Comparison of ENCODE assay signal across 23 mouse cellular contexts in genomic region chr5:90788114-90788513, GRCm38 (mm10). TPM values are rescaled to one million over a fixed set of nuclear protein-coding genes. Genes with fewer than 3 reads are reported as not detected.
A peak's percentile ranks its signal among the peaks of the same experiment; 100 is the strongest.
DNase-seq lines count a peak whose midpoint lies in the region; ATAC-seq and TF ChIP-seq lines count a peak whose summit lies in the region.
"Had no signal": no experiment of that assay in that cellular context is flagged by ENCODE, and none has a peak within 500 bp of the region (broad histone marks: within the 10 kb centered on the region; RNA-seq: fewer than 3 reads in every experiment).

No protein-coding gene starts in this region.

- no peaks in the 10 kb centered on the region for H3K27me3 ChIP-seq in embryonic facial prominence, embryonic 11.5 days (ENCODE audit: control insufficient read depth, insufficient read depth, low read length)
- H3K27me3 ChIP-seq in embryonic facial prominence, embryonic 10.5 days (replicated peaks; ENCODE audit: low read depth, poor library complexity, severe bottlenecking), result peaks cover 7% of the 10 kb centered on the region
- H3K27me3 ChIP-seq in liver, embryonic 14.5 days (ENCODE audit: control insufficient read depth, insufficient read depth, low read length), result no peaks in the 10 kb centered on the region
- no peaks in the 10 kb centered on the region; the same call in 1 of the 2 replicates for H3K27me3 ChIP-seq in liver, embryonic 12.5 days (replicated peaks)
- peaks cover 7% of the 10 kb centered on the region; the same call in 1 of the 2 replicates for H3K27me3 ChIP-seq in G1E (ENCODE audit: insufficient read depth, low read length)
- H3K27me3 ChIP-seq: embryonic facial prominence, embryonic 12.5 days; kidney, embryonic 15.5 days had no signal

- TF ChIP-seq CTCF in liver, embryonic 14.5 days (IDR thresholded peaks at IDR 0.05; ENCODE audit: low read depth), result peak; percentile 33; the same call in 1 of the 2 replicates
- TF ChIP-seq CTCF in G1E (IDR thresholded peaks at IDR 0.05; ENCODE audit: low read depth, low read length), result 0 out of 2 replicates have a peak, but pooled peaks have one; percentile 23

- H3K4me3 ChIP-seq in embryonic facial prominence, embryonic 11.5 days (ENCODE audit: low read depth, low read length), result no peak overlapping the region
- no peak overlapping the region for H3K4me3 ChIP-seq in embryonic facial prominence, embryonic 10.5 days
- no peak overlapping the region for H3K4me3 ChIP-seq in liver, embryonic 14.5 days (ENCODE audit: insufficient read depth in 1 of 2, low read depth in 2 of 2, low read length in 2 of 2)
- H3K4me3 ChIP-seq in liver, embryonic 12.5 days, result no peak overlapping the region
- H3K4me3 ChIP-seq in G1E (ENCODE audit: low read depth, low read length), result no peak overlapping the region
- H3K4me3 ChIP-seq: embryonic facial prominence, embryonic 12.5 days; forebrain, embryonic 10.5 days; heart, embryonic 13.5 days; hindbrain, embryonic 12.5 days; kidney, embryonic 15.5 days; limb, embryonic 10.5 days; midbrain, embryonic 12.5 days had no signal

- H3K9me3 ChIP-seq in embryonic facial prominence, embryonic 11.5 days (replicated peaks; ENCODE audit: control insufficient read depth, low read length), result no peaks in the 10 kb centered on the region
- H3K9me3 ChIP-seq in embryonic facial prominence, embryonic 10.5 days, result no peaks in the 10 kb centered on the region
- H3K9me3 ChIP-seq in liver, embryonic 14.5 days (ENCODE audit: control insufficient read depth, low read length), result no peaks in the 10 kb centered on the region
- no peaks in the 10 kb centered on the region for H3K9me3 ChIP-seq in liver, embryonic 12.5 days (replicated peaks)
- no peaks in the 10 kb centered on the region for H3K9me3 ChIP-seq in G1E (replicated peaks)
- H3K9me3 ChIP-seq: embryonic facial prominence, embryonic 12.5 days; forebrain, embryonic 10.5 days; heart, embryonic 13.5 days; hindbrain, embryonic 12.5 days; kidney, embryonic 15.5 days; limb, embryonic 10.5 days; midbrain, embryonic 12.5 days had no signal

- no peak for ATAC-seq in embryonic facial prominence, embryonic 11.5 days (replicated peaks; ENCODE audit: insufficient number of reproducible peaks, low FRiP score, low TSS enrichment, low read depth)
- no peak for ATAC-seq in liver, embryonic 14.5 days (ENCODE audit: insufficient read depth)
- ATAC-seq in liver, embryonic 12.5 days, result no peak
- ATAC-seq in G1E (ENCODE audit: extremely low read depth, insufficient number of reproducible peaks, low FRiP score, poor library complexity, severe bottlenecking), result no peak; the same call in 1 of the 2 replicates

- no peak for TF ChIP-seq EP300 in liver, embryonic 14.5 days (IDR thresholded peaks at IDR 0.05; ENCODE audit: low read depth)

- no peaks in the 10 kb centered on the region for H3K36me3 ChIP-seq in embryonic facial prominence, embryonic 11.5 days (replicated peaks; ENCODE audit: control insufficient read depth, insufficient read depth, low read depth, low read length)
- no peaks in the 10 kb centered on the region for H3K36me3 ChIP-seq in embryonic facial prominence, embryonic 10.5 days (replicated peaks)
- no peaks in the 10 kb centered on the region for H3K36me3 ChIP-seq in liver, embryonic 14.5 days (replicated peaks; ENCODE audit: control insufficient read depth, insufficient read depth, low read depth)
- no peaks in the 10 kb centered on the region for H3K36me3 ChIP-seq in liver, embryonic 12.5 days
- H3K36me3 ChIP-seq in G1E (replicated peaks), result no peaks in the 10 kb centered on the region
- H3K36me3 ChIP-seq: embryonic facial prominence, embryonic 12.5 days; forebrain, embryonic 10.5 days; heart, embryonic 13.5 days; hindbrain, embryonic 12.5 days; kidney, embryonic 15.5 days; limb, embryonic 10.5 days; midbrain, embryonic 12.5 days had no signal

- no peak overlapping the region for H3K9ac ChIP-seq in embryonic facial prominence, embryonic 11.5 days (replicated peaks; ENCODE audit: low read length)
- no peak overlapping the region for H3K9ac ChIP-seq in liver, embryonic 14.5 days (replicated peaks)
- H3K9ac ChIP-seq in liver, embryonic 12.5 days, result no peak overlapping the region
- H3K9ac ChIP-seq: embryonic facial prominence, embryonic 12.5 days; heart, embryonic 13.5 days; hindbrain, embryonic 12.5 days; kidney, embryonic 15.5 days; midbrain, embryonic 12.5 days had no signal

- peak; percentile 6 for DNase-seq in embryonic facial prominence, embryonic 11.5 days (ENCODE audit: low spot score)
- DNase-seq in embryonic facial prominence, embryonic 10.5 days (ENCODE audit: low spot score), result no peak
- no peak for DNase-seq in liver, embryonic 14.5 days (ENCODE audit: low read depth in 3 of 3, low spot score in 3 of 3)
- DNase-seq in G1E (ENCODE audit: low spot score), result peak; percentile 10
- peak; percentile 1 for DNase-seq in induced T-regulatory cell, adult 2 months (ENCODE audit: low read depth)
- no peak for DNase-seq in right cerebral cortex, adult 18-20 months
- no peak for DNase-seq in adrenal gland, postnatal 10 days
- DNase-seq: cerebellum, adult 9-10 months; layer of hippocampus, adult 9-11 months; thymus, postnatal 14 days had no signal

- no peak overlapping the region for H3K27ac ChIP-seq in embryonic facial prominence, embryonic 11.5 days (replicated peaks; ENCODE audit: low read depth, low read length)
- H3K27ac ChIP-seq in embryonic facial prominence, embryonic 10.5 days (replicated peaks), result no peak overlapping the region
- no peak overlapping the region for H3K27ac ChIP-seq in liver, embryonic 14.5 days
- H3K27ac ChIP-seq in liver, embryonic 12.5 days, result no peak overlapping the region
- H3K27ac ChIP-seq: embryonic facial prominence, embryonic 12.5 days; forebrain, embryonic 10.5 days; heart, embryonic 13.5 days; hindbrain, embryonic 12.5 days; limb, embryonic 10.5 days; midbrain, embryonic 12.5 days had no signal

- 75% methylated on average over 4 of the region's 4 CpGs for WGBS in embryonic facial prominence, embryonic 11.5 days
- 78% methylated on average over 4 of the region's 4 CpGs for WGBS in embryonic facial prominence, embryonic 10.5 days
- 56% methylated on average over 4 of the region's 4 CpGs for WGBS in liver, embryonic 14.5 days (ENCODE audit: insufficient replicate concordance)
- 61% methylated on average over 4 of the region's 4 CpGs for WGBS in liver, embryonic 12.5 days (ENCODE audit: insufficient replicate concordance)

- no peaks in the 10 kb centered on the region for H3K4me1 ChIP-seq in embryonic facial prominence, embryonic 11.5 days (ENCODE audit: control insufficient read depth, insufficient read depth, low read length)
- peaks cover 8% of the 10 kb centered on the region for H3K4me1 ChIP-seq in embryonic facial prominence, embryonic 10.5 days
- peaks cover 0 to 2% of the 10 kb centered on the region in 2 experiments; a peak in 1 of 4 replicates for H3K4me1 ChIP-seq in liver, embryonic 14.5 days (replicated peaks; ENCODE audit: control insufficient read depth in 2 of 2, insufficient read depth in 2 of 2, low read length in 1 of 2)
- H3K4me1 ChIP-seq in liver, embryonic 12.5 days, result no peaks in the 10 kb centered on the region
- H3K4me1 ChIP-seq in G1E (ENCODE audit: insufficient read depth, low read depth, low read length), result peaks cover 24% of the 10 kb centered on the region
- H3K4me1 ChIP-seq: embryonic facial prominence, embryonic 12.5 days had no signal

- H3K4me2 ChIP-seq in embryonic facial prominence, embryonic 11.5 days (ENCODE audit: low read depth, low read length), result no peak overlapping the region
- no peak overlapping the region for H3K4me2 ChIP-seq in liver, embryonic 14.5 days (ENCODE audit: low read depth)
- no peak overlapping the region for H3K4me2 ChIP-seq in liver, embryonic 12.5 days
- H3K4me2 ChIP-seq: embryonic facial prominence, embryonic 12.5 days; heart, embryonic 13.5 days; hindbrain, embryonic 12.5 days; kidney, embryonic 15.5 days; midbrain, embryonic 12.5 days had no signal

RNA-seq across cellular contexts. Expression of gene Cxcl3, which starts 2.2 kb away (rescaled TPM):
- polyA plus RNA-seq in embryonic facial prominence, embryonic 11.5 days (2014; fragmentation: Nextera tagmentation; extraction: Ambion mirVana), result 0.28 and 0.35 TPM in 2 replicates
- 0.15 TPM in 1 of 2 replicates, not detected in the other for polyA plus RNA-seq in embryonic facial prominence, embryonic 10.5 days (2016; fragmentation: Nextera tagmentation; extraction: Ambion mirVana)
- 0.07 TPM in 1 of 2 replicates, not detected in the other for polyA plus RNA-seq in liver, embryonic 14.5 days (2012; rRNA removed)
- polyA plus RNA-seq in liver, embryonic 14.5 days (2014; fragmentation: Nextera tagmentation; extraction: Ambion mirVana), result 0.17 TPM in 1 of 2 replicates, not detected in the other
- polyA plus RNA-seq in liver, embryonic 12.5 days (2016; fragmentation: Nextera tagmentation; extraction: Ambion mirVana), result not detected in 2 replicates
- total RNA-seq in G1E (2014; fragmentation: Nextera tagmentation), result not detected in 2 replicates
- 0.06 and 0.16 TPM in 2 replicates for total RNA-seq in G1E (2017)
- 0.25 and 0.54 TPM in 2 replicates for polyA plus RNA-seq in G1E (2012)
- total RNA-seq in adrenal gland, postnatal 10 days (2021), result not detected
- total RNA-seq: gastrocnemius, adult 18-20 months had no signal
- polyA plus RNA-seq: C2C12; forebrain, embryonic 10.5 days; heart, embryonic 13.5 days; hindbrain, embryonic 12.5 days; kidney, embryonic 15.5 days; limb, embryonic 10.5 days; lung, embryonic 16.5 days; midbrain, embryonic 12.5 days; neural tube, embryonic 11.5 days; stomach, embryonic 14.5 days had no signal

RNA-seq across cellular contexts. Expression of gene Cxcl15, which starts 6.2 kb away (rescaled TPM):
- polyA plus RNA-seq in embryonic facial prominence, embryonic 11.5 days (2014; fragmentation: Nextera tagmentation; extraction: Ambion mirVana), result 0.22 TPM in 1 of 2 replicates, not detected in the other
- polyA plus RNA-seq in embryonic facial prominence, embryonic 10.5 days (2016; fragmentation: Nextera tagmentation; extraction: Ambion mirVana), result not detected in 2 replicates
- 0.03 TPM in 1 of 2 replicates, not detected in the other for polyA plus RNA-seq in liver, embryonic 14.5 days (2012; rRNA removed)
- not detected in 2 replicates for polyA plus RNA-seq in liver, embryonic 14.5 days (2014; fragmentation: Nextera tagmentation; extraction: Ambion mirVana)
- not detected in 2 replicates for polyA plus RNA-seq in liver, embryonic 12.5 days (2016; fragmentation: Nextera tagmentation; extraction: Ambion mirVana)
- total RNA-seq in G1E (2014; fragmentation: Nextera tagmentation), result not detected in 2 replicates
- total RNA-seq in G1E (2017), result 0.06 and 0.11 TPM in 2 replicates
- not detected in 2 replicates for polyA plus RNA-seq in G1E (2012)
- total RNA-seq in adrenal gland, postnatal 10 days (2021), result not detected
- total RNA-seq: gastrocnemius, adult 18-20 months had no signal
- polyA plus RNA-seq: C2C12; forebrain, embryonic 10.5 days; hindbrain, embryonic 12.5 days; limb, embryonic 10.5 days; midbrain, embryonic 12.5 days had no signal

RNA-seq across cellular contexts. Expression of gene Pf4, which starts 15.9 kb away (rescaled TPM):
- polyA plus RNA-seq in embryonic facial prominence, embryonic 11.5 days (2014; fragmentation: Nextera tagmentation; extraction: Ambion mirVana), result 74.0 and 80.0 TPM in 2 replicates
- 34.2 and 55.7 TPM in 2 replicates for polyA plus RNA-seq in embryonic facial prominence, embryonic 10.5 days (2016; fragmentation: Nextera tagmentation; extraction: Ambion mirVana)
- polyA plus RNA-seq in liver, embryonic 14.5 days (2012; rRNA removed), result 247 and 271 TPM in 2 replicates
- 428 and 516 TPM in 2 replicates for polyA plus RNA-seq in liver, embryonic 14.5 days (2014; fragmentation: Nextera tagmentation; extraction: Ambion mirVana)
- polyA plus RNA-seq in liver, embryonic 12.5 days (2016; fragmentation: Nextera tagmentation; extraction: Ambion mirVana), result 746 and 863 TPM in 2 replicates
- total RNA-seq in G1E (2014; fragmentation: Nextera tagmentation) (73.3 and 84.5 TPM in 2 replicates), G1E (2017) (31.9 and 45.6 TPM in 2 replicates)
- polyA plus RNA-seq in G1E (2012), result 2.9 and 6.8 TPM in 2 replicates
- 10 to 100 TPM; 27.3 to 27.8 TPM for total RNA-seq in adrenal gland, postnatal 10 days (2021)
- polyA plus RNA-seq: C2C12 had no signal

RNA-seq across cellular contexts. Expression of gene Ppbp, which starts 19.8 kb away (rescaled TPM):
- polyA plus RNA-seq in embryonic facial prominence, embryonic 11.5 days (2014; fragmentation: Nextera tagmentation; extraction: Ambion mirVana), result 21.7 and 24.0 TPM in 2 replicates
- polyA plus RNA-seq in embryonic facial prominence, embryonic 10.5 days (2016; fragmentation: Nextera tagmentation; extraction: Ambion mirVana), result 4.7 and 9.6 TPM in 2 replicates
- polyA plus RNA-seq in liver, embryonic 14.5 days (2012; rRNA removed), result 129 and 146 TPM in 2 replicates
- polyA plus RNA-seq in liver, embryonic 14.5 days (2014; fragmentation: Nextera tagmentation; extraction: Ambion mirVana), result 176 and 219 TPM in 2 replicates
- polyA plus RNA-seq in liver, embryonic 12.5 days (2016; fragmentation: Nextera tagmentation; extraction: Ambion mirVana), result 164 and 174 TPM in 2 replicates
- total RNA-seq in G1E (2014; fragmentation: Nextera tagmentation) (9.5 and 16.3 TPM in 2 replicates), G1E (2017) (1.2 and 1.4 TPM in 2 replicates)
- polyA plus RNA-seq in G1E (2012), result 0.31 and 0.51 TPM in 2 replicates
- 1 to 10 TPM; 4.4 to 5.8 TPM for total RNA-seq in adrenal gland, postnatal 10 days (2021)

RNA-seq across cellular contexts. Expression of gene Cxcl5, which starts 29.0 kb away (rescaled TPM):
- 1.2 and 1.8 TPM in 2 replicates for polyA plus RNA-seq in embryonic facial prominence, embryonic 11.5 days (2014; fragmentation: Nextera tagmentation; extraction: Ambion mirVana)
- polyA plus RNA-seq in embryonic facial prominence, embryonic 10.5 days (2016; fragmentation: Nextera tagmentation; extraction: Ambion mirVana), result 0.30 and 0.37 TPM in 2 replicates
- 0.40 and 0.41 TPM in 2 replicates for polyA plus RNA-seq in liver, embryonic 14.5 days (2012; rRNA removed)
- polyA plus RNA-seq in liver, embryonic 14.5 days (2014; fragmentation: Nextera tagmentation; extraction: Ambion mirVana), result 0.69 and 0.85 TPM in 2 replicates
- 1.3 and 1.5 TPM in 2 replicates for polyA plus RNA-seq in liver, embryonic 12.5 days (2016; fragmentation: Nextera tagmentation; extraction: Ambion mirVana)
- total RNA-seq in G1E (2014; fragmentation: Nextera tagmentation) (not detected in 2 replicates), G1E (2017) (not detected in 2 replicates)
- not detected in 2 replicates for polyA plus RNA-seq in G1E (2012)
- total RNA-seq in adrenal gland, postnatal 10 days (2021), result not detected
- total RNA-seq: gastrocnemius, adult 18-20 months had no signal
- polyA plus RNA-seq: kidney, embryonic 15.5 days; lung, embryonic 16.5 days; midbrain, embryonic 12.5 days had no signal

Comparison
In these comparisons a context has a peak if more than half of its experiments do, and no peak if none do; other contexts are left out.
1. DNase-seq: peak in embryonic facial prominence, embryonic 11.5 days (single experiment), G1E (single experiment) and induced T-regulatory cell, adult 2 months (single experiment); none in embryonic facial prominence, embryonic 10.5 days (single experiment), liver, embryonic 14.5 days (0 of 3), right cerebral cortex, adult 18-20 months (single experiment) and adrenal gland, postnatal 10 days (single experiment).